Mouse (Mus musculus): ENCODE results near the gene Chd2. TPM values are rescaled to one million over a fixed set of nuclear protein-coding genes. Genes with fewer than 3 reads are reported as not detected.

The Chd2 gene
- polyA plus RNA-seq, 1 experiment: 88.1 TPM

- TF ChIP-seq POLR2A (IDR thresholded peaks at IDR 0.05; ENCODE audit: control insufficient read depth, extremely low read depth, insufficient read depth, low read length, poor library complexity): no peak
- TF ChIP-seq CTCF (IDR thresholded peaks at IDR 0.05; ENCODE audit: borderline replicate concordance, control insufficient read depth, extremely low read depth, insufficient read depth, low read length, poor library complexity): no peak
- H3K27ac ChIP-seq (ENCODE audit: control insufficient read depth, insufficient read depth, low read length): no peak overlapping the region
- peaks cover 48% of the 10 kb centered on the region for H3K36me3 ChIP-seq (ENCODE audit: control insufficient read depth, insufficient read depth, low read length)
- WGBS: 59% methylated on average over 2 of the region's 2 CpGs
- H3K27me3 ChIP-seq (ENCODE audit: control insufficient read depth, insufficient read depth, low read length): no peaks in the 10 kb centered on the region
- no peak overlapping the region for H3K4me3 ChIP-seq (ENCODE audit: control insufficient read depth, insufficient read depth, low read length)
- H3K4me1 ChIP-seq (replicated peaks; ENCODE audit: control insufficient read depth, insufficient read depth, low read length): peaks cover 6% of the 10 kb centered on the region
- no peak for DNase-seq
Measured at GRCm38 (mm10) chr7:73553160-73553559, 11.5 kb upstream of the Chd2 start.

GRCm38 (mm10) chr7:73552054-73552750 is 10.6 kb upstream of the Chd2 start:
- 39% methylated on average over 7 of the region's 7 CpGs for WGBS
- no peak overlapping the region for H3K27ac ChIP-seq (ENCODE audit: control insufficient read depth, insufficient read depth, low read length)
- H3K36me3 ChIP-seq (ENCODE audit: control insufficient read depth, insufficient read depth, low read length): peaks cover 52% of the 10 kb centered on the region
- H3K4me1 ChIP-seq (replicated peaks; ENCODE audit: control insufficient read depth, insufficient read depth, low read length): peaks cover 8% of the 10 kb centered on the region
- no peak overlapping the region for H3K4me3 ChIP-seq (ENCODE audit: control insufficient read depth, insufficient read depth, low read length)
- no peak for DNase-seq
- TF ChIP-seq CTCF (IDR thresholded peaks at IDR 0.05; ENCODE audit: borderline replicate concordance, control insufficient read depth, extremely low read depth, insufficient read depth, low read length, poor library complexity) (no peak), POLR2A (IDR thresholded peaks at IDR 0.05; ENCODE audit: control insufficient read depth, extremely low read depth, insufficient read depth, low read length, poor library complexity) (no peak)
- no peaks in the 10 kb centered on the region for H3K27me3 ChIP-seq (ENCODE audit: control insufficient read depth, insufficient read depth, low read length)

- peaks cover 8% of the 10 kb centered on the region for H3K4me1 ChIP-seq (replicated peaks; ENCODE audit: control insufficient read depth, insufficient read depth, low read length)
- DNase-seq: no peak
- no peak overlapping the region for H3K4me3 ChIP-seq (ENCODE audit: control insufficient read depth, insufficient read depth, low read length)
- no peak overlapping the region for H3K27ac ChIP-seq (ENCODE audit: control insufficient read depth, insufficient read depth, low read length)
- TF ChIP-seq CTCF (IDR thresholded peaks at IDR 0.05; ENCODE audit: borderline replicate concordance, control insufficient read depth, extremely low read depth, insufficient read depth, low read length, poor library complexity) (no peak), POLR2A (IDR thresholded peaks at IDR 0.05; ENCODE audit: control insufficient read depth, extremely low read depth, insufficient read depth, low read length, poor library complexity) (no peak)
- H3K36me3 ChIP-seq (ENCODE audit: control insufficient read depth, insufficient read depth, low read length): peaks cover 57% of the 10 kb centered on the region
- no peaks in the 10 kb centered on the region for H3K27me3 ChIP-seq (ENCODE audit: control insufficient read depth, insufficient read depth, low read length)
Measured at GRCm38 (mm10) chr7:73551370-73551769, 9.7 kb upstream of the Chd2 start.

GRCm38 (mm10) chr7:73548051-73548450 is 6.4 kb upstream of the Chd2 start:
- Histone ChIP-seq H3K27me3 (ENCODE audit: control insufficient read depth, insufficient read depth, low read length) (no peaks in the 10 kb centered on the region), H3K4me1 (replicated peaks; ENCODE audit: control insufficient read depth, insufficient read depth, low read length) (peaks cover 8% of the 10 kb centered on the region), H3K36me3 (ENCODE audit: control insufficient read depth, insufficient read depth, low read length) (peaks cover 73% of the 10 kb centered on the region), H3K27ac (ENCODE audit: control insufficient read depth, insufficient read depth, low read length) (no peak overlapping the region), H3K4me3 (ENCODE audit: control insufficient read depth, insufficient read depth, low read length) (no peak overlapping the region)
- WGBS: 83% methylated on average over 2 of the region's 2 CpGs
- no peak for DNase-seq
- TF ChIP-seq POLR2A (IDR thresholded peaks at IDR 0.05; ENCODE audit: control insufficient read depth, extremely low read depth, insufficient read depth, low read length, poor library complexity) (no peak), CTCF (IDR thresholded peaks at IDR 0.05; ENCODE audit: borderline replicate concordance, control insufficient read depth, extremely low read depth, insufficient read depth, low read length, poor library complexity) (no peak)

GRCm38 (mm10) chr7:73546561-73547510 is 5.2 kb upstream of the Chd2 start:
- TF ChIP-seq CTCF (IDR thresholded peaks at IDR 0.05; ENCODE audit: borderline replicate concordance, control insufficient read depth, extremely low read depth, insufficient read depth, low read length, poor library complexity): no peak
- no peak for TF ChIP-seq POLR2A (IDR thresholded peaks at IDR 0.05; ENCODE audit: control insufficient read depth, extremely low read depth, insufficient read depth, low read length, poor library complexity)
- 57% methylated on average over 10 of the region's 10 CpGs for WGBS

GRCm38 (mm10) chr7:73545004-73545403 is 3.4 kb upstream of the Chd2 start:
- peaks cover 4% of the 10 kb centered on the region for H3K4me1 ChIP-seq (replicated peaks; ENCODE audit: control insufficient read depth, insufficient read depth, low read length)
- WGBS: 84% methylated on average over 4 of the region's 4 CpGs
- peaks cover 60% of the 10 kb centered on the region for H3K36me3 ChIP-seq (ENCODE audit: control insufficient read depth, insufficient read depth, low read length)
- no peak for DNase-seq
- no peak overlapping the region for H3K4me3 ChIP-seq (ENCODE audit: control insufficient read depth, insufficient read depth, low read length)
- H3K27ac ChIP-seq (ENCODE audit: control insufficient read depth, insufficient read depth, low read length): no peak overlapping the region
- no peaks in the 10 kb centered on the region for H3K27me3 ChIP-seq (ENCODE audit: control insufficient read depth, insufficient read depth, low read length)
- TF ChIP-seq POLR2A (IDR thresholded peaks at IDR 0.05; ENCODE audit: control insufficient read depth, extremely low read depth, insufficient read depth, low read length, poor library complexity) (no peak), CTCF (IDR thresholded peaks at IDR 0.05; ENCODE audit: borderline replicate concordance, control insufficient read depth, extremely low read depth, insufficient read depth, low read length, poor library complexity) (no peak)

More at GRCm38 (mm10) chr7:73546561-73547510, 5.2 kb upstream of the Chd2 start:
- H3K36me3 ChIP-seq (ENCODE audit: control insufficient read depth, insufficient read depth, low read length): peaks cover 69% of the 10 kb centered on the region
- no peak overlapping the region for H3K27ac ChIP-seq (ENCODE audit: control insufficient read depth, insufficient read depth, low read length)
- no peaks in the 10 kb centered on the region for H3K27me3 ChIP-seq (ENCODE audit: control insufficient read depth, insufficient read depth, low read length)
- DNase-seq: no peak
- peaks cover 6% of the 10 kb centered on the region for H3K4me1 ChIP-seq (replicated peaks; ENCODE audit: control insufficient read depth, insufficient read depth, low read length)
- H3K4me3 ChIP-seq (ENCODE audit: control insufficient read depth, insufficient read depth, low read length): no peak overlapping the region
